Comparison of ENCODE assay signal across 10 mouse cellular contexts in the genomic region with DNA sequence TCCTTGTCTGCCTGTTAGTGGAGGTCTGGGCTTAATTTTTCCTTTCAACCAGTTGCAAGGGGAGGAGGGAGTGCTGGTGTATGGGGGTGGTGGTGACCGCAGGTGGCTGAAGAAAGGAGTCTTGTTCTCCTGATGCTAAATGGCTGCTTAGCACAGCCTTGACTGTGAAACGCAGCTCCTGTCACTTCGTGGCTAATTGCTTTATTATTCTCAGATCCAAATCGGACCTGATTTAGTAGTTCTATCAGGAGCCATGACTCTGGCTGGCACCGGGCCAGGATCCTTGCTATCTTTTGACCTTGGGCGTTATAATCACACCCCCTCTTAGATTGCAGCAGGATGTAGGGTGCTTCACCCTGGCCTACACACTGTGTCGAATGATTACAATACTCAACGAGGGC.
DNase-seq lines count a peak whose midpoint lies in the region; ATAC-seq and TF ChIP-seq lines count a peak whose summit lies in the region.
"Had no signal": no experiment of that assay in that cellular context is flagged by ENCODE, and none has a peak within 500 bp of the region (broad histone marks: within the 10 kb centered on the region; RNA-seq: fewer than 3 reads in every experiment).

No protein-coding gene starts in this region.

- no peak overlapping the region for H3K27ac ChIP-seq in kidney, postnatal 0 days
- H3K27ac ChIP-seq in kidney, embryonic 14.5 days (ENCODE audit: low read depth, low read length), result no peak overlapping the region
- H3K27ac ChIP-seq in hindbrain, postnatal 0 days, result no peak overlapping the region

- intact Hi-C loops in left cerebral cortex, postnatal 4 days (cut with DNase I), result no loop called here
- intact Hi-C loops in heart, postnatal 14 days (cut with DNase I), result no loop called here

- 19% methylated on average over 8 of the region's 8 CpGs for WGBS in kidney, postnatal 0 days
- WGBS in kidney, embryonic 14.5 days, result 30% methylated on average over 8 of the region's 8 CpGs
- WGBS in hindbrain, postnatal 0 days, result 58% methylated on average over 8 of the region's 8 CpGs

- peak; percentile 17; the same call in 1 of the 2 replicates for ATAC-seq in kidney, postnatal 0 days (replicated peaks; ENCODE audit: low FRiP score, low read depth)
- ATAC-seq in kidney, embryonic 14.5 days (ENCODE audit: low FRiP score, low TSS enrichment), result no peak
- ATAC-seq in hindbrain, postnatal 0 days, result peak; percentile 49; the same call in 1 of the 2 replicates
- no peak for ATAC-seq in inflammation-experienced regulatory T-cells, adult 6 months

- no peaks in the 10 kb centered on the region for H3K4me1 ChIP-seq in kidney, postnatal 0 days (replicated peaks; ENCODE audit: insufficient read depth, low read length)
- H3K4me1 ChIP-seq in kidney, embryonic 14.5 days (ENCODE audit: control insufficient read depth, insufficient read depth, low read length), result no peaks in the 10 kb centered on the region
- H3K4me1 ChIP-seq in hindbrain, postnatal 0 days (ENCODE audit: insufficient read depth, low read length), result no peaks in the 10 kb centered on the region

- DNase-seq in kidney, postnatal 0 days (ENCODE audit: low spot score), result no peak
- DNase-seq in testis, postnatal 10 days (ENCODE audit: low spot score), result peak; percentile 47
- DNase-seq in testis, postnatal 14 days (ENCODE audit: low spot score), result no peak
- peak; percentile 4 for DNase-seq in hindbrain, postnatal 0 days (ENCODE audit: low spot score)
- no peak for DNase-seq in left cerebral cortex, postnatal 4 days
- no peak for DNase-seq in heart, postnatal 14 days
- DNase-seq: heart, adult 18-20 months; lung, postnatal 4 days had no signal

- no peaks in the 10 kb centered on the region for H3K36me3 ChIP-seq in kidney, postnatal 0 days (ENCODE audit: insufficient read depth, low read length)
- no peaks in the 10 kb centered on the region for H3K36me3 ChIP-seq in kidney, embryonic 14.5 days (ENCODE audit: control insufficient read depth, insufficient read depth, low read length)
- H3K36me3 ChIP-seq in hindbrain, postnatal 0 days (ENCODE audit: insufficient read depth, low read length), result no peaks in the 10 kb centered on the region

- H3K27me3 ChIP-seq in kidney, postnatal 0 days (ENCODE audit: insufficient read depth, low read length), result no peaks in the 10 kb centered on the region
- H3K27me3 ChIP-seq in kidney, embryonic 14.5 days (ENCODE audit: control insufficient read depth, insufficient read depth, low read length), result no peaks in the 10 kb centered on the region
- H3K27me3 ChIP-seq in hindbrain, postnatal 0 days (ENCODE audit: insufficient read depth, low read length), result no peaks in the 10 kb centered on the region

- H3K9me3 ChIP-seq in kidney, postnatal 0 days (replicated peaks; ENCODE audit: low read length), result no peaks in the 10 kb centered on the region
- H3K9me3 ChIP-seq in kidney, embryonic 14.5 days (ENCODE audit: control insufficient read depth, low read length), result no peaks in the 10 kb centered on the region
- no peaks in the 10 kb centered on the region for H3K9me3 ChIP-seq in hindbrain, postnatal 0 days (ENCODE audit: low read length)

- H3K4me2 ChIP-seq in kidney, postnatal 0 days (ENCODE audit: low read length), result no peak overlapping the region
- no peak overlapping the region for H3K4me2 ChIP-seq in kidney, embryonic 14.5 days (replicated peaks; ENCODE audit: low read depth, low read length)
- no peak overlapping the region for H3K4me2 ChIP-seq in hindbrain, postnatal 0 days (ENCODE audit: low read depth, low read length)

- TF ChIP-seq CTCF in kidney, postnatal 0 days (IDR thresholded peaks at IDR 0.05; ENCODE audit: low read depth), result no peak
- TF ChIP-seq CTCF in hindbrain, postnatal 0 days (IDR thresholded peaks at IDR 0.05; ENCODE audit: low read depth), result no peak

- no peak overlapping the region for H3K4me3 ChIP-seq in kidney, postnatal 0 days (replicated peaks; ENCODE audit: low read depth, low read length)
- no peak overlapping the region for H3K4me3 ChIP-seq in kidney, embryonic 14.5 days (ENCODE audit: low read length)
- no peak overlapping the region for H3K4me3 ChIP-seq in hindbrain, postnatal 0 days (ENCODE audit: low read length)

- H3K9ac ChIP-seq in kidney, postnatal 0 days (ENCODE audit: low read depth, low read length), result no peak overlapping the region
- H3K9ac ChIP-seq in kidney, embryonic 14.5 days (ENCODE audit: low read depth, low read length), result no peak overlapping the region
- H3K9ac ChIP-seq in hindbrain, postnatal 0 days (replicated peaks; ENCODE audit: low read length), result no peak overlapping the region

Comparison
In these comparisons a context has a peak if more than half of its experiments do, and no peak if none do; other contexts are left out.
1. ATAC-seq: peak in kidney, postnatal 0 days (single experiment) and hindbrain, postnatal 0 days (single experiment); none in kidney, embryonic 14.5 days (single experiment) and inflammation-experienced regulatory T-cells, adult 6 months (single experiment).
2. DNase-seq: peak in testis, postnatal 10 days (single experiment) and hindbrain, postnatal 0 days (single experiment); none in kidney, postnatal 0 days (single experiment), testis, postnatal 14 days (single experiment), left cerebral cortex, postnatal 4 days (single experiment) and heart, postnatal 14 days (0 of 2).